Mouse (Mus musculus) midbrain, embryonic 12.5 days (tissue): ENCODE data around the gene Rnase11. TPM values are rescaled to one million over a fixed set of nuclear protein-coding genes. Genes with fewer than 3 reads are reported as not detected.
"Not testable (repeated sequence)": the region's sequence is repeated elsewhere in the genome, so short reads cannot be mapped to it uniquely, and the experiment has no call there.

Experiments
- ATAC-seq: fragments of 200-750 bp; cut with Nextera tagmentation; 2 replicates; pipeline ENCODE4 v1.8.0; 2017; ENCODE audit warnings: low read depth, moderate TSS enrichment, moderate library complexity; ENCODE audit not compliant: low FRiP score
- H3K27ac ChIP-seq: fragments of 300-500 bp; sonication (generic); replicated peaks from 2 replicates; pipeline ENCODE4 v1.5.1; 2016; ENCODE audit warnings: mild to moderate bottlenecking
- H3K27me3 ChIP-seq: fragments of 300-500 bp; sonication (generic); 2 replicates; pipeline ENCODE4 v1.6.1; 2016; ENCODE audit warnings: mild to moderate bottlenecking
- H3K36me3 ChIP-seq: fragments of 300-500 bp; sonication (generic); 2 replicates; pipeline ENCODE4 v1.6.1; 2016
- H3K4me1 ChIP-seq: fragments of 300-500 bp; sonication (generic); 2 replicates; pipeline ENCODE4 v1.6.1; 2016
- H3K4me2 ChIP-seq: fragments of 300-500 bp; sonication (generic); replicated peaks from 2 replicates; pipeline ENCODE4 v1.6.1; 2016; ENCODE audit warnings: mild to moderate bottlenecking, moderate library complexity
- H3K4me3 ChIP-seq: fragments of 300-500 bp; sonication (generic); 2 replicates; pipeline ENCODE4 v1.5.1; 2016; ENCODE audit warnings: mild to moderate bottlenecking
- H3K9ac ChIP-seq: fragments of 300-500 bp; sonication (generic); replicated peaks from 2 replicates; pipeline ENCODE4 v1.6.1; 2016; ENCODE audit warnings: mild to moderate bottlenecking, moderate library complexity
- H3K9me3 ChIP-seq: fragments of 300-500 bp; sonication (generic); 2 replicates; pipeline ENCODE4 v1.6.1; 2016; ENCODE audit warnings: mild to moderate bottlenecking
- WGBS: fragments of 180-500 bp; shearing (Covaris S2); methylation state at CpG from one replicate; pipeline ENCODE4 v1.1.7; 2016; 5-methylcytosine and 5-hydroxymethylcytosine counted together
- polyA plus RNA-seq: library from polyadenylated mRNA; unstranded; fragments of >200 nt; fragmentation: Nextera tagmentation; extraction: Ambion mirVana; gene quantifications from 2 replicates; pipeline ENCODE4 v1.2.1, GENCODE M21; 2016

Rnase11 gene
- polyA plus RNA-seq, 1 experiment from 2014 or later: not detected

GRCm38 (mm10) chr14:51027387-51028155 lies 22.4 kb downstream of the Rnase11 start:
- H3K27me3 ChIP-seq: no peaks in the 10 kb centered on the region
- no peak overlapping the region for H3K27ac ChIP-seq
- H3K4me1 ChIP-seq: no peaks in the 10 kb centered on the region
- no peak overlapping the region for H3K4me3 ChIP-seq
- no peak overlapping the region for H3K9ac ChIP-seq
- H3K36me3 ChIP-seq: no peaks in the 10 kb centered on the region
- 62% methylated on average over 3 of the region's 3 CpGs for WGBS
- no peaks in the 10 kb centered on the region for H3K9me3 ChIP-seq
- 0 out of 2 replicates have a peak, but pooled peaks have one; percentile 38 for ATAC-seq
- H3K4me2 ChIP-seq: no peak overlapping the region

- H3K9ac ChIP-seq: no peak overlapping the region
- no peaks in the 10 kb centered on the region for H3K9me3 ChIP-seq
- H3K4me1 ChIP-seq: no peaks in the 10 kb centered on the region
- WGBS: 40% methylated on average over 5 of the region's 5 CpGs
- no peak overlapping the region for H3K4me2 ChIP-seq
- no peaks in the 10 kb centered on the region for H3K36me3 ChIP-seq
- ATAC-seq: peak; percentile 60; the same call in 1 of the 2 replicates
- no peak overlapping the region for H3K4me3 ChIP-seq
- no peak overlapping the region for H3K27ac ChIP-seq
- no peaks in the 10 kb centered on the region for H3K27me3 ChIP-seq
Measured at GRCm38 (mm10) chr14:51026391-51027133, 23.4 kb downstream of the Rnase11 start.

GRCm38 (mm10) chr14:51024820-51025219 lies 25.1 kb downstream of the Rnase11 start:
- Histone ChIP-seq H3K4me2 (no peak overlapping the region), H3K4me1 (no peaks in the 10 kb centered on the region), H3K4me3 (no peak overlapping the region), H3K27me3 (no peaks in the 10 kb centered on the region), H3K36me3 (no peaks in the 10 kb centered on the region), H3K9ac (no peak overlapping the region), H3K9me3 (no peaks in the 10 kb centered on the region), H3K27ac (no peak overlapping the region)
- no peak for ATAC-seq
- 73% methylated on average over 1 of the region's 1 CpGs for WGBS

- no peaks in the 10 kb centered on the region for H3K9me3 ChIP-seq
- ATAC-seq: no peak
- no peak overlapping the region for H3K9ac ChIP-seq
- WGBS: 84% methylated on average over 4 of the region's 4 CpGs
- H3K27ac ChIP-seq: no peak overlapping the region
- no peak overlapping the region for H3K4me2 ChIP-seq
- no peaks in the 10 kb centered on the region for H3K27me3 ChIP-seq
- no peaks in the 10 kb centered on the region for H3K4me1 ChIP-seq
- H3K36me3 ChIP-seq: no peaks in the 10 kb centered on the region
- H3K4me3 ChIP-seq: no peak overlapping the region
Measured at GRCm38 (mm10) chr14:51023457-51023856, 26.5 kb downstream of the Rnase11 start.

GRCm38 (mm10) chr14:51017256-51017655 lies 32.7 kb downstream of the Rnase11 start:
- Histone ChIP-seq H3K4me1 (no peaks in the 10 kb centered on the region), H3K9me3 (no peaks in the 10 kb centered on the region), H3K4me3 (no peak overlapping the region), H3K4me2 (no peak overlapping the region), H3K9ac (no peak overlapping the region), H3K36me3 (no peaks in the 10 kb centered on the region), H3K27me3 (no peaks in the 10 kb centered on the region), H3K27ac (no peak overlapping the region)
- 80% methylated on average over 3 of the region's 3 CpGs for WGBS
- no peak for ATAC-seq

GRCm38 (mm10) chr14:51015780-51016179 lies 34.2 kb downstream of the Rnase11 start:
- no peaks in the 10 kb centered on the region for H3K9me3 ChIP-seq
- no peak for ATAC-seq
- H3K27ac ChIP-seq: no peak overlapping the region
- no peaks in the 10 kb centered on the region for H3K4me1 ChIP-seq
- no peaks in the 10 kb centered on the region for H3K36me3 ChIP-seq
- no peak overlapping the region for H3K4me2 ChIP-seq
- H3K4me3 ChIP-seq: no peak overlapping the region
- H3K9ac ChIP-seq: no peak overlapping the region
- H3K27me3 ChIP-seq: no peaks in the 10 kb centered on the region

- ATAC-seq, H3K4me1 ChIP-seq, H3K4me3 ChIP-seq, H3K9ac ChIP-seq, H3K9me3 ChIP-seq, H3K4me2 ChIP-seq, H3K27me3 ChIP-seq, H3K36me3 ChIP-seq, H3K27ac ChIP-seq: not testable (repeated sequence)
- 96% methylated on average over 3 of the region's 3 CpGs for WGBS
Measured at GRCm38 (mm10) chr14:51014724-51015123, 35.2 kb downstream of the Rnase11 start.

- WGBS: 87% methylated on average over 6 of the region's 6 CpGs
- ATAC-seq: no peak
Measured at GRCm38 (mm10) chr14:51009572-51009971, 40.4 kb downstream of the Rnase11 start.

GRCm38 (mm10) chr14:51008781-51009180 lies 41.2 kb downstream of the Rnase11 start:
- no peaks in the 10 kb centered on the region for H3K9me3 ChIP-seq
- no peak for ATAC-seq
- no peaks in the 10 kb centered on the region for H3K27me3 ChIP-seq
- no peak overlapping the region for H3K9ac ChIP-seq
- no peaks in the 10 kb centered on the region for H3K4me1 ChIP-seq
- no peak overlapping the region for H3K27ac ChIP-seq
- WGBS: 91% methylated on average over 4 of the region's 4 CpGs
- H3K36me3 ChIP-seq: no peaks in the 10 kb centered on the region
- no peak overlapping the region for H3K4me3 ChIP-seq
- no peak overlapping the region for H3K4me2 ChIP-seq

More at GRCm38 (mm10) chr14:51009572-51009971, 40.4 kb downstream of the Rnase11 start:
- H3K9ac ChIP-seq: no peak overlapping the region
- no peaks in the 10 kb centered on the region for H3K27me3 ChIP-seq
- no peaks in the 10 kb centered on the region for H3K4me1 ChIP-seq
- no peak overlapping the region for H3K4me3 ChIP-seq
- H3K9me3 ChIP-seq: no peaks in the 10 kb centered on the region
- H3K36me3 ChIP-seq: no peaks in the 10 kb centered on the region
- H3K4me2 ChIP-seq: no peak overlapping the region
- H3K27ac ChIP-seq: no peak overlapping the region

GRCm38 (mm10) chr14:51007914-51008713 lies 41.8 kb downstream of the Rnase11 start:
- Histone ChIP-seq H3K27me3 (no peaks in the 10 kb centered on the region), H3K27ac (no peak overlapping the region), H3K36me3 (no peaks in the 10 kb centered on the region), H3K4me1 (no peaks in the 10 kb centered on the region), H3K4me3 (no peak overlapping the region), H3K9ac (no peak overlapping the region), H3K9me3 (no peaks in the 10 kb centered on the region), H3K4me2 (no peak overlapping the region)
- WGBS: 84% methylated on average over 13 of the region's 13 CpGs
- ATAC-seq: no peak

- Histone ChIP-seq H3K36me3 (no peaks in the 10 kb centered on the region), H3K27ac (no peak within 1 kb of the TSS), H3K9me3 (no peaks in the 10 kb centered on the region), H3K4me1 (no peaks in the 10 kb centered on the region), H3K27me3 (no peaks in the 10 kb centered on the region), H3K4me3 (no peak within 1 kb of the TSS), H3K4me2 (no peak within 1 kb of the TSS), H3K9ac (no peak within 1 kb of the TSS)
- no peak for ATAC-seq
- 90% methylated on average over 8 of the region's 8 CpGs for WGBS
Measured at GRCm38 (mm10) chr14:51007152-51007801, 42.7 kb downstream of the Rnase11 start, which contains the start of gene Rnase10. Rnase10 (plus strand) TSS chr14:51007751.
